8 mouse cellular contexts compared by ENCODE assay signal in genomic region chr11:108030956-108031604, GRCm38 (mm10).
DNase-seq lines count a peak whose midpoint lies in the region; ATAC-seq lines count a peak whose summit lies in the region.

No protein-coding gene starts in this region.

- no peak overlapping the region for H3K27ac ChIP-seq in neural tube, embryonic 11.5 days (ENCODE audit: low read depth, low read length)

- peak; percentile 32 for ATAC-seq in inflammation-experienced regulatory T-cells, adult 6 months
- no peak for ATAC-seq in neural tube, embryonic 11.5 days (ENCODE audit: insufficient read depth, low FRiP score, low TSS enrichment)

- no peaks in the 10 kb centered on the region for H3K9me3 ChIP-seq in neural tube, embryonic 11.5 days (ENCODE audit: control insufficient read depth, low read length)

- intact Hi-C loops in left cerebral cortex, postnatal 4 days (cut with DNase I) = loop anchor here (2.0 kb wide), 1 partner anchor 348 kb away; no protein-coding TSS in a partner anchor

- H3K27me3 ChIP-seq in neural tube, embryonic 11.5 days (ENCODE audit: control insufficient read depth, insufficient read depth, low read length) = no peaks in the 10 kb centered on the region

- H3K36me3 ChIP-seq in neural tube, embryonic 11.5 days (ENCODE audit: control insufficient read depth, insufficient read depth, low read length) = no peaks in the 10 kb centered on the region

- no peaks in the 10 kb centered on the region for H3K4me1 ChIP-seq in neural tube, embryonic 11.5 days (ENCODE audit: control insufficient read depth, insufficient read depth, low read length)

- H3K4me2 ChIP-seq in neural tube, embryonic 11.5 days (ENCODE audit: low read depth) = no peak overlapping the region

- peak; percentile 37 to 46 for DNase-seq in urinary bladder, adult 18-20 months (ENCODE audit: low spot score in 2 of 2)
- DNase-seq in urinary bladder, postnatal 4 days (ENCODE audit: low spot score in 2 of 2) = no peak
- DNase-seq in brain, adult 2 months (ENCODE audit: low read depth, low spot score) = peak; percentile 79
- DNase-seq in frontal cortex, postnatal 10 days (ENCODE audit: low spot score in 2 of 2) = peak; percentile 26 to 47
- DNase-seq in left cerebral cortex, postnatal 4 days = peak; percentile 55
- peak; percentile 33 for DNase-seq in neural tube, embryonic 11.5 days (ENCODE audit: low spot score)
- no peak for DNase-seq in T-cell, adult 2 months (ENCODE audit: low spot score)

- no peak overlapping the region for H3K9ac ChIP-seq in neural tube, embryonic 11.5 days (ENCODE audit: low read length)

- WGBS in neural tube, embryonic 11.5 days = 59% methylated on average over 10 of the region's 10 CpGs

- no peak overlapping the region for H3K4me3 ChIP-seq in neural tube, embryonic 11.5 days (ENCODE audit: low read depth, low read length)

Comparison
In these comparisons a context has a peak if more than half of its experiments do, and no peak if none do; other contexts are left out.
1. DNase-seq: peak in urinary bladder, adult 18-20 months (2 of 2), brain, adult 2 months (single experiment), frontal cortex, postnatal 10 days (2 of 2), left cerebral cortex, postnatal 4 days (single experiment) and neural tube, embryonic 11.5 days (single experiment); none in urinary bladder, postnatal 4 days (0 of 2) and T-cell, adult 2 months (single experiment).